In the genomic region with DNA sequence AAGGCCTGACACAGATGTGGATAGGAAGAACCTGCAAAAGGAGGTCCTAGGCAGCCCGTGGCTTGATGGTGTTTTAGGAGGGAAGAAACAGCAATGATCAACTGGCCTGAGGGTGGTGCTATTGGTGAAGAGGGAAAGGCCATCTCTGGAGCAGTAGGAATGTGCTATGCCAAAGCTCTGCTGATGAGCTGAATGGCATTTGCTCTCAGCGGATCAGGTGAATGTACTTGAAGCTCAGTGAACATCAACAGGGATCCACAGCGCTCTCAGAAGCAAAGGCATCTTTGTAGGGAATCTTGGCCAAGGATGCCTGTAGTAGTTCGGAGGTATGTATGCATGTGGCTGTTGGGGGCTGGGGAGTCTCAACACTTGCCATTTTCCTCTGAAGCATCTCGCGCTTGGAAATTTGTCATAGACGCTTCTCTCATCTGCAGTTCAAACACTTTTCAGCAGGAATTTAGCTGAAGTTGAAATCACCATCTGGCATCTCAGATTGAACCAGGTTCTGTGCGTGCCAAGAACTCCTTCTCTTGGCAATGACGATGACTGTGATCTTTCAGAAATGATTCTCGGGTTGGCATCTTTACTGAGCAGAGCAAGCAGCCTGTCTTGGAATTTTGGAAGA, we compare ENCODE assay signal across 11 mouse cellular contexts. TPM values are rescaled to one million over a fixed set of nuclear protein-coding genes. Genes with fewer than 3 reads are reported as not detected.
DNase-seq lines count a peak whose midpoint lies in the region; ATAC-seq and TF ChIP-seq lines count a peak whose summit lies in the region.
"Had no signal": no experiment of that assay in that cellular context is flagged by ENCODE, and none has a peak within 500 bp of the region (broad histone marks: within the 10 kb centered on the region; RNA-seq: fewer than 3 reads in every experiment).

No protein-coding gene starts in this region.

- ATAC-seq in forebrain, embryonic 15.5 days (replicated peaks), result peak; percentile 89
- ATAC-seq in forebrain, embryonic 11.5 days (replicated peaks; ENCODE audit: low FRiP score), result no peak
- ATAC-seq in megakaryocyte, adult 5-6 weeks (ENCODE audit: poor library complexity, severe bottlenecking), result no peak

- no peak; the same call in none of the 2 replicates for TF ChIP-seq RAD21 in CH12.LX (IDR thresholded peaks at IDR 0.05; ENCODE audit: low read depth, low read length)

- no peaks in the 10 kb centered on the region for H3K4me1 ChIP-seq in forebrain, embryonic 15.5 days
- H3K4me1 ChIP-seq in forebrain, embryonic 11.5 days (replicated peaks; ENCODE audit: control insufficient read depth, insufficient read depth, low read length), result no peaks in the 10 kb centered on the region
- H3K4me1 ChIP-seq in CH12.LX (ENCODE audit: control insufficient read depth in 1 of 2, insufficient read depth in 2 of 2), result peaks cover 5 to 12% of the 10 kb centered on the region in 2 experiments; a peak in 3 of 4 replicates
- H3K4me1 ChIP-seq: liver, embryonic 15.5 days had no signal

- TF ChIP-seq CTCF in CH12.LX (conservative IDR thresholded peaks at IDR 0.05 in 1 of 2, IDR thresholded peaks at IDR 0.05 in 1 of 2; ENCODE audit: low read depth in 2 of 2, low read length in 2 of 2), result peak in 1 of 2 experiments; percentile 17; a peak in 1 of 4 replicates

- dilution Hi-C loops in CH12.LX (cut with MboI; ENCODE audit: extremely low pct_ligation_motif_present, extremely low pct_unique_long_range_greater_than_20kb, low sequenced_read_pairs), result no loop called here

- peak overlapping the region; percentile 65 for H3K27ac ChIP-seq in forebrain, embryonic 15.5 days (replicated peaks)
- no peak overlapping the region for H3K27ac ChIP-seq in forebrain, embryonic 11.5 days (ENCODE audit: low read depth, low read length)
- H3K27ac ChIP-seq in CH12.LX (ENCODE audit: insufficient read depth, low read depth), result no peak overlapping the region
- H3K27ac ChIP-seq: liver, embryonic 15.5 days had no signal

- no peaks in the 10 kb centered on the region for H3K79me2 ChIP-seq in CH12.LX (replicated peaks; ENCODE audit: control insufficient read depth, extremely low read depth, insufficient read depth, poor library complexity, severe bottlenecking)

- no peaks in the 10 kb centered on the region for H3K9me3 ChIP-seq in forebrain, embryonic 15.5 days
- H3K9me3 ChIP-seq in forebrain, embryonic 11.5 days (ENCODE audit: control insufficient read depth, low read length), result no peaks in the 10 kb centered on the region
- H3K9me3 ChIP-seq in CH12.LX (replicated peaks; ENCODE audit: low read length), result no peaks in the 10 kb centered on the region
- H3K9me3 ChIP-seq: liver, embryonic 15.5 days had no signal

- in situ Hi-C loops in CH12.LX (cut with MboI; ENCODE audit: low pct_ligation_motif_present, low pct_unique_long_range_greater_than_20kb, low sequenced_read_pairs), result no loop called here

- no peak overlapping the region for H3K4me2 ChIP-seq in forebrain, embryonic 15.5 days (replicated peaks)
- no peak overlapping the region for H3K4me2 ChIP-seq in forebrain, embryonic 11.5 days (ENCODE audit: low read depth, low read length, severe bottlenecking)
- no peak overlapping the region for H3K4me2 ChIP-seq in CH12.LX (ENCODE audit: insufficient read depth, low read depth, poor library complexity, severe bottlenecking)
- H3K4me2 ChIP-seq: liver, embryonic 15.5 days had no signal

- no peak for DNase-seq in forebrain, embryonic 11.5 days (ENCODE audit: low spot score)
- DNase-seq in CH12.LX (ENCODE audit: extremely low read depth), result no peak
- DNase-seq in cerebellum, postnatal 36 days, result peak; percentile 33 to 51
- peak; percentile 51 for DNase-seq in left cerebral cortex, adult 11 months (ENCODE audit: low spot score)
- DNase-seq in adrenal gland, postnatal 14 days, result no peak
- DNase-seq in B cell, adult 2 months, result no peak
- DNase-seq: embryo, embryonic 11 days had no signal

- no peak for TF ChIP-seq POLR2A in CH12.LX (IDR thresholded peaks at IDR 0.05; ENCODE audit: low read depth, low read length)

- no peaks in the 10 kb centered on the region for H3K27me3 ChIP-seq in forebrain, embryonic 15.5 days
- no peaks in the 10 kb centered on the region; the same call in 1 of the 2 replicates for H3K27me3 ChIP-seq in forebrain, embryonic 11.5 days (ENCODE audit: control insufficient read depth, insufficient read depth, low read length)
- H3K27me3 ChIP-seq in CH12.LX (replicated peaks), result peaks cover 5% of the 10 kb centered on the region

- H3K9ac ChIP-seq in forebrain, embryonic 15.5 days (replicated peaks), result no peak overlapping the region
- no peak overlapping the region for H3K9ac ChIP-seq in forebrain, embryonic 11.5 days (ENCODE audit: low read length)
- H3K9ac ChIP-seq in CH12.LX (ENCODE audit: insufficient read depth, low read depth), result no peak overlapping the region
- H3K9ac ChIP-seq: liver, embryonic 15.5 days had no signal

- TF ChIP-seq EP300 in CH12.LX (IDR thresholded peaks at IDR 0.05; ENCODE audit: low read length), result no peak

- no peak overlapping the region for H3K4me3 ChIP-seq in forebrain, embryonic 15.5 days
- H3K4me3 ChIP-seq in forebrain, embryonic 11.5 days (ENCODE audit: low read depth, low read length), result no peak overlapping the region
- no peak overlapping the region for H3K4me3 ChIP-seq in CH12.LX (replicated peaks in 1 of 3; ENCODE audit: low read depth in 2 of 3, low read length in 2 of 3, poor library complexity in 1 of 3)
- H3K4me3 ChIP-seq: liver, embryonic 15.5 days had no signal

- no peaks in the 10 kb centered on the region for H3K36me3 ChIP-seq in forebrain, embryonic 15.5 days
- no peaks in the 10 kb centered on the region for H3K36me3 ChIP-seq in forebrain, embryonic 11.5 days (ENCODE audit: control insufficient read depth, insufficient read depth, low read length)
- H3K36me3 ChIP-seq in CH12.LX (replicated peaks in 1 of 2; ENCODE audit: control insufficient read depth in 1 of 2, insufficient read depth in 1 of 2, low read length in 1 of 2), result no peaks in the 10 kb centered on the region
- H3K36me3 ChIP-seq: liver, embryonic 15.5 days had no signal

- WGBS in forebrain, embryonic 15.5 days, result 68% methylated on average over 10 of the region's 10 CpGs
- WGBS in forebrain, embryonic 11.5 days, result 91% methylated on average over 10 of the region's 10 CpGs

TF ChIP-seq in CH12.LX, 34 proteins besides CTCF, POLR2A, EP300 and RAD21:
- TF ChIP-seq SMC3 (IDR thresholded peaks at IDR 0.05; ENCODE audit: low read depth, low read length) (peak; percentile 13), POLR2AphosphoS2 (IDR thresholded peaks at IDR 0.05; ENCODE audit: low read depth, low read length) (no peak), TCF12 (IDR thresholded peaks at IDR 0.05; ENCODE audit: low read depth, low read length) (no peak), GABPA (IDR thresholded peaks at IDR 0.05; ENCODE audit: insufficient replicate concordance, low read depth, low read length) (no peak), MAZ (IDR thresholded peaks at IDR 0.05; ENCODE audit: low read depth, low read length) (no peak), CHD1 (IDR thresholded peaks at IDR 0.05; ENCODE audit: low read depth, low read length) (no peak), MYC (IDR thresholded peaks at IDR 0.05; ENCODE audit: low read depth, low read length) (no peak)
TF ChIP-seq in CH12.LX: peak in this region for 1.

RNA-seq across cellular contexts. Expression of gene Nin, which starts 5.3 kb away (rescaled TPM):
- polyA plus RNA-seq in forebrain, embryonic 15.5 days (2015; fragmentation: Nextera tagmentation; extraction: Ambion mirVana), result 33.5 and 34.9 TPM in 2 replicates
- 13.0 and 13.3 TPM in 2 replicates for polyA plus RNA-seq in forebrain, embryonic 11.5 days (2014; fragmentation: Nextera tagmentation; extraction: Ambion mirVana)
- total RNA-seq in CH12.LX (2012; rRNA removed) (29.0 and 33.5 TPM in 2 replicates), CH12.LX (2014; rRNA removed) (34.1 and 37.2 TPM in 2 replicates)
- 41.8 and 51.7 TPM in 2 replicates for polyA plus RNA-seq in CH12.LX (2012; ENCODE audit: insufficient read length, low read depth)
- total RNA-seq in megakaryocyte, adult 5-6 weeks (2015), result 154 and 171 TPM in 2 replicates
- 227 and 264 TPM in 2 replicates for total RNA-seq in megakaryocyte, adult 5-6 weeks (2017)
- total RNA-seq in adrenal gland, postnatal 14 days (2021), result 36.5 and 42.6 TPM in 2 replicates

RNA-seq across cellular contexts. Expression of gene Abhd12b, which starts 35.1 kb away (rescaled TPM):
- polyA plus RNA-seq in forebrain, embryonic 15.5 days (2015; fragmentation: Nextera tagmentation; extraction: Ambion mirVana), result not detected in 2 replicates
- polyA plus RNA-seq in forebrain, embryonic 11.5 days (2014; fragmentation: Nextera tagmentation; extraction: Ambion mirVana), result not detected in 2 replicates
- total RNA-seq in CH12.LX (2012; rRNA removed), result not detected in 2 replicates
- total RNA-seq in CH12.LX (2014; rRNA removed), result not detected in 2 replicates
- polyA plus RNA-seq in CH12.LX (2012; ENCODE audit: insufficient read length, low read depth), result 0.23 TPM in 1 of 2 replicates, not detected in the other
- not detected in 2 replicates for total RNA-seq in megakaryocyte, adult 5-6 weeks (2015)
- total RNA-seq in megakaryocyte, adult 5-6 weeks (2017), result not detected in 2 replicates
- total RNA-seq in adrenal gland, postnatal 14 days (2021), result not detected in 2 replicates
- polyA plus RNA-seq: liver, embryonic 15.5 days; small intestine, adult 2 months had no signal

Comparison
In these comparisons a context has a peak if more than half of its experiments do, and no peak if none do; other contexts are left out.
1. DNase-seq: peak in cerebellum, postnatal 36 days (2 of 2) and left cerebral cortex, adult 11 months (single experiment); none in forebrain, embryonic 11.5 days (single experiment), CH12.LX (single experiment), adrenal gland, postnatal 14 days (single experiment) and B cell, adult 2 months (0 of 2).